Mouse (Mus musculus) ZHBTc4 (cell line): ENCODE measurements at regions not wholly inside any gene's neighbourhood (a gene's known extent, or its start where the extent isn't known, plus 50 kb on each side); places are given as distances from the start of the nearest gene placed in this dataset.

Experiments used
- DNase-seq: peaks from one replicate; pipeline ENCODE4 v3.0.0-alpha.2; 2011; ENCODE audit warnings: low read depth, low spot score

- DNase-seq = no peak
These were observed 158.1 kb downstream of the Icos start for GRCm38 (mm10) chr1:61135597-61136545.

GRCm38 (mm10) chr1:61137210-61137885, 159.6 kb downstream of the Icos start:
- no peak for DNase-seq

DNA sequence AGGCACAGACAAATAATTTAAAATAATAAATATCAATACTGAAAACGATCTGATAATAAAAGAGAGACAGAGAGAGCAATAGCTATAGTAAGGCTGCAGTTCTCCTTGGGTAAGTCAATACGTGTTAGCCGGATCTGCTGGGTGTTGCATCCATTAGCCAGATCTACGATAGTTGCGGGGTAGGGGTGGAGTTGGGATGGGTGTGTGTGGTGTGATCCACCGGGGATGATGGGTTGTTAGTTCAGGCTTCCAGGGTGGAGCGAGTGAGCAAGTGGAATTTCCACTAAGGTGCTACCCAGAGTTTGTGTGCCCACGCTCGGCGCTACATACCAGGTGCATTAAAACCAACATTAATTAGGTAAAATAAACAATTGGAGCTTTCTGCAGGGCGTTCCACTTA, 160.2 kb downstream of the Icos start:
- DNase-seq = no peak

DNA sequence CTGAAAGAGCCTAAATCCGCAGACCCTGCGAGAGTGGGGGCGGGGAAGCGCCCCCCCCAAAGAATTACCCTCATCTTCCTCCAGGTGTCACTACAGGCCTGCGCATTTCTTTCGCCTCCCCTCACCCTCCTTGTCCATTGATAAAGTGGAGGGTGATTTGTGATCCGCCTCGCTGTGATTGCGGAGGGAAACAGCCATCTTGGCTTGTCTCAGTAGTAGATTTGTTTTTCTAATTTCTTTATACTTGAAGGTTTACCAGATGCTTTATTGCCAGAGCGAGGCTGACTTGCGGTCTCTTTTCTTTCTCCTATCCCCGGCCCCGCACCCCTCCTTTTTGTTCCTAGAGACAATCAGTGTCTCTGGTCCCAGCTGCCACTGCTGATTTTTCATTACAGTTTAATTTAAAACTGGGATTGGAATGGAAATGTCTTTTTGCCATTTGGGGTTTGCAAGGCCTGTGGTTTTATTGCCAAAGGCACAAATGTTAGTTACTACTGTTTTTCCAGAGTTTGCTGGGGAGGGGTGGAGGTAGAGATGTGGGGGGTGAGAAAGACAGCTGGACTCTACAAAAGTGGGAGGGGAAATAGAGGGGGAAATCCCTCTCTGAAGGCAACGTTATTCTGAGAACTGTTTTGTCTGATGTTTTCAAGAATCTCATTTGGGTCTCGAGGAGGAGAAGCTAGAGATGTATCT, 161.7 kb downstream of the Icos start:
- peak; percentile 31 for DNase-seq

DNA sequence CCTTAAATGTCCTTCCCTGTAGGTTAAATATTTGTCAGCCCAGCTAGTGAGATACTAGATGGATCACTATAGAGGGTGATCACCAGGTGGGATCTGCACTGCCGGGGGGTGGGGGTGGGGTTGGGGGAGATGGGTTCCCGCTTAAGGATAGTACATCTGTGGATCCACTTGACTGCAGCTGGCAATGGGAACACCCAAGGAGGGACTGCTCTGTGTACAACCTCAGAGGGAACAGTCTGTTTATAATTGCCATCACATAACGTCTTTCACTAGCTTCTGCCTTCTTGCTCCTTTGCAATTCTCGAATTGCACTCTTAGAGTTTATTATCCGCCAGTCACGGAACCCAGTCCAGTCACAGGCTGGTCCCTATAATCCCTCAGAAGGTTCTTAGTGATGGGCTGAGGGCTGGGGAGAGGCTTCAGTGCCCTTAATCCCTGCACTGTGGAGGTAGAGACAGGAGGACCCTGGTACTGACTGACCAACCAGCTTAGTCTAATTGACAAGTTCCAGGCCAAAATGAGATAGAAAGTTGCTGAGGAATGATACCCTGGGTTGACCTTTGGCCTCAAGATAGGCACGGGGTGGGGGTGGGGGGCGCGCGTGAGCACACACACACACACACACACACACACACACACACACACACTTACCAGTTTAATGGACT, 162.4 kb downstream of the Icos start:
- no peak for DNase-seq

DNA sequence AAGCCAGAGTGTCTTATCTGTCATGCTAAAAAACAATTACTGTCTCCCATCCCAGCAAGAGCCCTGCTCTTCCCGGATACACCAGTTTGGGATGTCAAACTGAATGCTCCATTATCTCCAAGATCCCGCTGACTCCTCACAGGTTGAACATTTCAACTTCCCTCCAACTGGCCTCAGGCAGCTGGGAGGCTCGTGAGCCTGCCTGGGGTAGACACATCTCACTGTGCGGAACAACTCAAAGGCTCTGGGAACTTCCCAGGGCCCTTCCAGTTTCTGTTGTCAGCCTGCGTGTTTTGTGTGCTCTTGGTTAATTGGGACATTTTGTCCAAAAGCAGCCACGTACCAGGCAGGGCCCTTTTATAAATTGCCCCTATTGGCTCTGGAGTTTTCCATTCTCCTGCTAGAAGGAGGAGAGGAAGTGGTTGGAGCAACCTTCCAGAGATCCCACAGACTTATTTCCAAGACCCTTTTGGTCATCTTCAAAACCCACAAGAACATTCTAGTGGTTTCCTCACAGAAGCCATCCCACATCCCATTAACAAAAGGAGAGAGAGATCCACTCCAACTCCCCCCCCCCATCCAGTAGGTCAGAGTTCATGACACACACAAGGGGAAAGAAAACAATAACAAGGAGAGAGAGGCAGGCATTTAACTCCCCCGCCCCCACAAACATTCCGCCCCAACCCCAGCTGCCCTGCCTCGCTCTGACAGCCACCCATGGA, 163.3 kb downstream of the Icos start:
- peak; percentile 21 for DNase-seq

GRCm38 (mm10) chr1:61141592-61141930, 163.8 kb downstream of the Icos start:
- no peak for DNase-seq

GRCm38 (mm10) chr1:61141952-61142351, 164.2 kb downstream of the Icos start:
- DNase-seq = no peak

DNA sequence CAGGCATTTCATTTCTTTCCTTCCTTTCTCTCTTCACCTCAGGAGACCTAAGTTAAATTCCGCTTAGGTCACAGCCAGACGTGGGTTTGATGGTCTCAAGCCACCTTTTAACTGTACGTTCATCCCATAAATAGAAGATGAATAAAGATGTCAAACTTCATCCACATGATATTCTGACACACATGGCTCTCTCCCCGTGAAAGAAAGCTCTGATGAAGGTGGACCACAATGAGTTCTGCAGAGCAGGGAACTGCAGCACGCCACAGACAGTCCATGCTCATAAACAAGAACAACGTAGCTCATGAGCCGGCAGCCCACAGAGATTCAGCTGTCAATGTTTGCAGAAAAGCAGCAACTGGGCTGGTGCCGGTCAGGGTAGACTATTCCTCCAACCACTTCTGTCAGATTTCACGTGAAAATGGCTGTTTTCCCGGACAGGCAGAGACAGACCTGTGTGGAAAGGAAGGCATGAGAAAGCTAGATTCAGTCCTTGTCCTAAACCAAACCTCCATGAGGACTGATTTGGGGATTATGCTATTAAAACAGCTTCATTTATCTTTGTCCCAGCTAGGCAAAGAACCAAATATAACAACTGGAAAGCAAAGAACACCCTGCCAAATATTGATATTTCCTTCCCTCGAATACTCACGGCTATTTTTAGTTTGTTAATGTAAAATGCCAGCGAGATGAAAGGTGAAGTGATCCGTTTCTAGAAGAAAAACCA, 165.5 kb downstream of the Icos start:
- DNase-seq = no peak

GRCm38 (mm10) chr1:61143754-61144066, 166.0 kb downstream of the Icos start:
- DNase-seq = no peak

GRCm38 (mm10) chr1:61145013-61145412, 167.3 kb downstream of the Icos start:
- no peak for DNase-seq

DNA sequence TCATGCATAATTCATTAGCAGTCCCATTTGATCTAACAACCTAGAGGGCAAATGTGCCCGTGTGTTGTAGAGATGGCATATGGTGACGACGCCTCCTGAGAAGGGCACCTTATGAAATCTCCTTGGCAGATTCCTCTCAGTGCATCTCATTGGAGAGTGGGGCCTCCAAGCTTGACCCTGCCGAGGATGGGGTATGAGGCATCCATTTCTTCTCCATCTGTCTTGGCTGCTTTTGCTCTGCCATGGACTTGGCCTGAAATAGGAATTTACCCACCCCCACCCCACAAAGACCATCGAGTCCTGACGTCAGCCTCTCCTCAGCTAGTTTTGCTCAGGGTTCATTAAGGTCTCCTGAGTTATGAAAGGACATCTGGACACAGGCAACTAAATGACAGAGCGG, 167.8 kb downstream of the Icos start:
- DNase-seq = no peak

GRCm38 (mm10) chr1:61146222-61146723, 168.5 kb downstream of the Icos start:
- DNase-seq = no peak

GRCm38 (mm10) chr1:61151742-61152141, 174.0 kb downstream of the Icos start:
- DNase-seq = no peak

- DNase-seq = no peak
These were observed 174.4 kb downstream of the Icos start for GRCm38 (mm10) chr1:61152157-61152556.

GRCm38 (mm10) chr1:61154216-61154615, 176.5 kb downstream of the Icos start:
- no peak for DNase-seq

- DNase-seq = no peak
These were observed 179.5 kb downstream of the Icos start for GRCm38 (mm10) chr1:61157271-61157670.

- DNase-seq = no peak
These were observed 182.8 kb downstream of the Icos start for GRCm38 (mm10) chr1:61160505-61160904.

- no peak for DNase-seq
These were observed 186.5 kb downstream of the Icos start for GRCm38 (mm10) chr1:61164271-61164670.

DNA sequence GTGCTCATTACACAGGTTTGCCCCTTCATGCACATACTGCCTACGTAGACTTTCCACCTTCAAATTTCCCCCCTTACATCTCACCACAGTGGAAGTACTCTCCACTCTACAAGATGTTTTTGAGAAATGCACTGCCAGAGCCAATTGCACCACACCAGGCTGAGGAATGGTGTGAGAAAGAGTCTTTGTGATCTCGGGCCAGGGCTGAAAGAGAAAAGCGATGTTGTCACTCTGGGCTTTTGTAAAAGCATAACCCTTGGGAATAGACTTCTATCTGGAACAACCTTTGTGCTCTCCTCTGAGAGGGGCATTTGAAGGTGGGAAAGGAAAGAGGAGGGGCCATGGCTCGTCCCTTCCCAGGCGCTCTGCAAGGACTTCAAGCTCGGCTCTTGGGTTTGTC, 194.2 kb downstream of the Icos start:
- DNase-seq = no peak

GRCm38 (mm10) chr1:61172946-61173345, 195.2 kb downstream of the Icos start:
- DNase-seq = no peak
